Comparison of ENCODE assay signal across 8 mouse cellular contexts in genomic region chr11:85524186-85524585, GRCm38 (mm10).
A peak's percentile ranks its signal among the peaks of the same experiment; 100 is the strongest.
DNase-seq lines count a peak whose midpoint lies in the region; ATAC-seq and TF ChIP-seq lines count a peak whose summit lies in the region.

No protein-coding gene starts in this region.

- H3K4me1 ChIP-seq in intestine, postnatal 0 days (replicated peaks; ENCODE audit: control insufficient read depth, insufficient read depth, low read length), result 0 out of 2 replicates have a peak, but pooled peaks cover 3% of the 10 kb centered on the region

- no peaks in the 10 kb centered on the region for H3K27me3 ChIP-seq in intestine, postnatal 0 days (replicated peaks; ENCODE audit: control insufficient read depth, insufficient read depth, low read length)

- peak overlapping the region; percentile 50 for H3K4me2 ChIP-seq in intestine, postnatal 0 days (replicated peaks; ENCODE audit: low read depth)

- H3K36me3 ChIP-seq in intestine, postnatal 0 days (ENCODE audit: control insufficient read depth, insufficient read depth), result no peaks in the 10 kb centered on the region

- H3K9me3 ChIP-seq in intestine, postnatal 0 days (ENCODE audit: control insufficient read depth), result no peaks in the 10 kb centered on the region

- no peak for TF ChIP-seq CTCF in intestine, postnatal 0 days (IDR thresholded peaks at IDR 0.05; ENCODE audit: low read depth)

- DNase-seq in adrenal gland, adult 2 months, result peak; percentile 82
- peak; percentile 88 for DNase-seq in embryo, embryonic 11 days
- peak; percentile 55 to 80 for DNase-seq in gastrocnemius, postnatal 4 days (ENCODE audit: low spot score in 2 of 2)
- peak; percentile 66 to 75 for DNase-seq in left cerebral cortex, postnatal 14 days (ENCODE audit: low spot score in 2 of 2)
- peak; percentile 77 for DNase-seq in right cerebral cortex, postnatal 14 days

- intact Hi-C loops in left cerebral cortex, postnatal 14 days (cut with DNase I), result no loop called here

- no peak overlapping the region for H3K9ac ChIP-seq in intestine, postnatal 0 days (ENCODE audit: low read depth, low read length)

- no peak overlapping the region for H3K4me3 ChIP-seq in intestine, postnatal 0 days (ENCODE audit: low read depth, low read length)

- H3K27ac ChIP-seq in intestine, postnatal 0 days (ENCODE audit: low read depth, low read length), result no peak overlapping the region

- ATAC-seq in intestine, postnatal 0 days, result no peak
- 0 out of 2 replicates have a peak, but pooled peaks have one; percentile 34 for ATAC-seq in megakaryocyte progenitor cell, adult 5-6 weeks (replicated peaks; ENCODE audit: poor library complexity)
- ATAC-seq in granulocyte monocyte progenitor cell, adult 5-6 weeks (replicated peaks; ENCODE audit: poor library complexity, severe bottlenecking), result no peak

- WGBS in intestine, postnatal 0 days, result 45% methylated on average over 12 of the region's 12 CpGs
